Mouse (Mus musculus): ENCODE measurements around the gene Hap1.
A peak's percentile ranks its signal among the peaks of the same experiment; 100 is the strongest.
"Not testable (repeated sequence)": the region's sequence is repeated elsewhere in the genome, so short reads cannot be mapped to it uniquely, and the experiment has no call there.

Hap1 gene

GRCm38 (mm10) chr11:100317826-100318380, 38.0 kb downstream of the Hap1 start:
- DNase-seq: no peak

GRCm38 (mm10) chr11:100315439-100315838, 40.5 kb downstream of the Hap1 start:
- DNase-seq: no peak

DNA sequence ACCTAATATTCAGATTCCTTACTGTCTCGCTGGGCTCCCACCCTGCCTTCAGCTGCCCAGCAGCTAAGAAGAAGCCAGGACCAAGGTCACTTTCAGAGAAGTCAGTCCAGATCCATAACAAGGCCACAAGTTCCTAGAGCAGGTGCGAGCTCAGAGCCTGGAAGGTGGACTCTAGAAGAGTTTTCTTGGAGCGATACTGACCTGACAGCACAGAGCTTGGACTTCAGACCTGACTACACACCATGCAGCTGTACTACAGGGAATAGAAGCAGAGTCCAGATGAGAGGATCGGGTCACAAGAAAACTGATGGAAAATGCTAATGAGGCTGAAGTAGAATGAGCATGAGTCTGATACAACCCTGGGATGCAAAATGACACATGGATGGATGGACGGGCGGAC, 42.5 kb downstream of the Hap1 start:
- no peak for DNase-seq

DNA sequence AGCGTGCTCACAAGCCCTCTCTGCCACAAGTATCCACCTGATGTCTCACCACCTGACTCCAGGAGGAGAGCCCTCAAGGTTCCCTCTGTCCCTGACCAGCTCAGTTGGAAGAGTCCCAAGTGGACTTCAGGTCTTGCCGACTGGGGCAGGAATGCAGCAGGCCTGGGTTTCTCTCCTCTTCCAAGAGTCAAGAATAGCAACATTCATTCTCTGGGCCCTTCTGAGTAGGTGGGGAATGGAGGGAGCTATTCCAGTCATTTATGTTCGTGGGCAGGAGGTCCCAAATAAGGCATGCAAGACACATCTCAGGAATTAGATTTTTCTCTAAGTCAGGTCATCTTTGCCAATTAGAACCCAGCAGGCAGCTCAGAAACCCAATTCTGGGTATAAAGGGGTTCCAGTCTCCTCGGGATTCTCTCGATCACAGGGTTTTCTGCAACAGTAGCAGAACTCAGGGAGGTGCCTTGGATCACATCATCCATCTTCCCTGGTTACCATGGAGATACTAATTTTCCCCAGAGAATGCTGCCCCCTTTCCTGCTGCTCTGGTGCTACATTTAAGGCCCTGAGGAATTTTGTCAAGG, 43.7 kb downstream of the Hap1 start:
- DNase-seq: peak in 1 of 2 experiments; percentile 52

GRCm38 (mm10) chr11:100311656-100312055, 44.3 kb downstream of the Hap1 start:
- no peak for DNase-seq

DNA sequence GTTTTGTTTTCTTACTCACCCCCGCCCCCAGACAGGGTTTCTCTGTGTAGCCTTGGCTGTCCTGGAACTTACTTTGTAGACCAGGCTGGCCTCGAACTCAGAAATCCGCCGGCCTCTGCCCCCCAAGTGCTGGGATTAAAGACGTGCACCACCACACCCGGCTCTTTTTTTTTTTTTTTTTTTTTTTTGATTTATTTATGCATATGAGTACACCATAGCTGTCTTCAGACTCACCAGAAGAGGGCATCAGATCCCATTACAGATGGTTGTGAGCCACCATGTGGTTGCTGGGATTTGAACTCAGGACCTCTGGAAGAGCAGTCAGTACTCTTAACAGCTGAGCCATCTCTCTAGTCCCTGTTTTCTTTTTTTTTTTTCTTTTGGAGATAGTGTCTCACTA, 47.3 kb downstream of the Hap1 start:
- DNase-seq: not testable (repeated sequence)

GRCm38 (mm10) chr11:100307900-100308299, 48.0 kb downstream of the Hap1 start:
- DNase-seq: no peak

- no peak for DNase-seq
Measured at GRCm38 (mm10) chr11:100301292-100301691, 54.6 kb downstream of the Hap1 start.

DNA sequence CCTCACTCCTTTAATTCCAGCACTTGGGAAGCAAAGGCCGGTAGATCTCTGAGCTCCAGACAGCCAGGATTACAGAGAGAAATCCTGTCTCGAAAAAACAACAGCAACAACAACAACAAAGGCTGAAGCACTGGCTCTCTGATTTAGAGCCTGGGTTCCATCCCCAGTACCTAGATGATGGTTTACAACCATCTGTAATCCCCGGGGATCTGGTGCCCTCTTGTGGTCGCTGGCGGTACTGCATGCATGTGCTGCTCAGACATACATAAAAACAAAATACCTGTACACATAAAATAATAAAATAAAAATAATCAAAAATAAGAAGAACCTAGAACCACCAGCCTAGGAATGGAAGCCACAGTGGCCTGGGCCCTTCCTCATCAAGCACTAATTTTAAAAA, 55.6 kb downstream of the Hap1 start:
- peak; percentile 84 to 88 for DNase-seq

DNA sequence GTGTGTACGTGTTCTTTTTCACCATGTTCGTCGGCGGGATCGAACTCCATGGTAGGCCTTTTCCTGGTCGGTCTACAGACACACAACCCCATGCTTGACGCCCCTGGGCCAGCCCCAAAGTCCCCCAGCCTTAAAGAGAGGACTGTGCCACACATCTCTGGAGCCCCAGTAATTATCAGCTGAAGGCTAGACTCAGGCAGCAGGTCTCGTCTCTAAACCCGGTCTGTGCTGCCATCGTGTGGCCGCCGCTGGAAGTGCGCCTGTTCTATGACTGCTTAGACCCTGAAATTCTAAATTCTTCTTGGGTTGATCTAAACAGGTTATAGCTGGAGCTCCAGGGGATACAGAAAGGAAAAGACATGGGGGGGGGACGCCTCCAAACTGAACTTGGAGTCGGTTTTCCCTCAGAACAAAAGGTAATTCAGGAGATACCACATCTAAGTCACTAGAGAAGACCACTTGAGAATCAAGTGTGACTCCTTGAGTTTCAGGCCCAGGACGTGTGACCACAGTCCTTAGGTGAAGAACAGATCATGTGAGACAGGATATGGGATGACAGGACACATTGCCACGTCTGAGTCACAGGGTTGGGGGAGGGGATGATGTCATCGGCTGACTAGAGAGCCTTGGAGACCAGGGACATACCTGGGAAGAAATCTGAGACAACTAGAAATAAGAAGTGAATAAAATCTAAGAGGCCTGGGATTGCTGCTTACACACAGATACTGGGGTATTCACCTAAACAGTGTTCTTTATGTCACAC, 57.5 kb downstream of the Hap1 start:
- peak; percentile 92 to 96 for DNase-seq

DNA sequence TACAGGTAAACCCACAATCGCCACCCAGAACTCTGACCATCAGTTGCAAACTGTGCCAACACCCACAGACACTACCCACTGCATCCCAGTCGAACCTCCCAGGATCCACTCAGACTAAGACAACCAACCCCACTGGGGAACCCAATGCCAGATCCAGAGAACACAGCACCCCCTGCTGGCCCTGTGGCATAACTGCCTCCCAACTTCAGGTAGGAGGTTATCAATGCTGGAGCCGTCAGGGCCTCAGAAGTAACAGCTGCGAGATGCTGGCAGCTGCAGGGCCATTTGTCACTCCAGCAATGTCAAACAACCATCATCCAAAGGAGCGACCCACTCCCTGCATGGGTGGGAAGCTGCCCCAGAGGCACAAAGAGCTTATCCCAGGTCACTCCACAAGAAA, 58.1 kb downstream of the Hap1 start:
- peak; percentile 47 to 65 for DNase-seq

Measured in cerebellum, postnatal 10 days (tissue).